Comparison of ENCODE assay signal across 22 mouse cellular contexts in genomic region chr9:116786136-116787046, GRCm38 (mm10).
DNase-seq lines count a peak whose midpoint lies in the region; ATAC-seq and TF ChIP-seq lines count a peak whose summit lies in the region.
"Had no signal": no experiment of that assay in that cellular context is flagged by ENCODE, and none has a peak within 500 bp of the region (broad histone marks: within the 10 kb centered on the region; RNA-seq: fewer than 3 reads in every experiment).

No protein-coding gene starts in this region.

- peak; percentile 27 for DNase-seq in hindbrain, embryonic 10.5 days (ENCODE audit: low spot score)
- DNase-seq in hindbrain, postnatal 0 days (ENCODE audit: low spot score): no peak
- DNase-seq in embryonic facial prominence, embryonic 14.5 days (ENCODE audit: low spot score): peak; percentile 48
- DNase-seq in ovary, postnatal 36 days (ENCODE audit: low spot score): no peak
- DNase-seq in thymus, postnatal 36 days: no peak
- DNase-seq in liver: no peak
- DNase-seq: adrenal gland, postnatal 25 days; cerebellum, adult 8-10 months; gastrocnemius, postnatal 25 days; heart, adult 2 months; kidney, adult 18-20 months; layer of hippocampus, adult 9-11 months; liver, postnatal 0 days; right cerebral cortex, postnatal 14 days; thymus, adult 2 months had no signal

- H3K36me3 ChIP-seq in hindbrain, embryonic 10.5 days: no peaks in the 10 kb centered on the region
- no peaks in the 10 kb centered on the region for H3K36me3 ChIP-seq in hindbrain, postnatal 0 days (ENCODE audit: insufficient read depth, low read length)
- H3K36me3 ChIP-seq in embryonic facial prominence, embryonic 14.5 days (ENCODE audit: control insufficient read depth, insufficient read depth, low read length): 0 out of 2 replicates have a peak, but pooled peaks cover 6% of the 10 kb centered on the region
- peaks cover 3% of the 10 kb centered on the region; the same call in 1 of the 2 replicates for H3K36me3 ChIP-seq in limb, embryonic 12.5 days
- H3K36me3 ChIP-seq: forebrain, embryonic 15.5 days had no signal

- WGBS in hindbrain, embryonic 10.5 days: 74% methylated on average over 11 of the region's 11 CpGs
- WGBS in hindbrain, postnatal 0 days: 81% methylated on average over 11 of the region's 11 CpGs
- WGBS in embryonic facial prominence, embryonic 14.5 days: 37% methylated on average over 11 of the region's 11 CpGs
- 31% methylated on average over 11 of the region's 11 CpGs for WGBS in limb, embryonic 12.5 days

- H3K4me1 ChIP-seq in hindbrain, embryonic 10.5 days (replicated peaks): no peaks in the 10 kb centered on the region
- no peaks in the 10 kb centered on the region for H3K4me1 ChIP-seq in hindbrain, postnatal 0 days (ENCODE audit: insufficient read depth, low read length)
- peaks cover 6% of the 10 kb centered on the region; the same call in 1 of the 2 replicates for H3K4me1 ChIP-seq in embryonic facial prominence, embryonic 14.5 days (ENCODE audit: control insufficient read depth, insufficient read depth, low read length)
- peaks cover 36% of the 10 kb centered on the region for H3K4me1 ChIP-seq in limb, embryonic 12.5 days (replicated peaks)
- H3K4me1 ChIP-seq: forebrain, embryonic 15.5 days; hindbrain, embryonic 13.5 days had no signal

- no peak overlapping the region for H3K9ac ChIP-seq in hindbrain, postnatal 0 days (replicated peaks; ENCODE audit: low read length)
- H3K9ac ChIP-seq in embryonic facial prominence, embryonic 14.5 days (ENCODE audit: low read depth, low read length): no peak overlapping the region
- no peak overlapping the region for H3K9ac ChIP-seq in limb, embryonic 12.5 days (replicated peaks)
- H3K9ac ChIP-seq: forebrain, embryonic 15.5 days; hindbrain, embryonic 13.5 days; liver, postnatal 0 days had no signal

- H3K27ac ChIP-seq in hindbrain, embryonic 10.5 days: no peak overlapping the region
- no peak overlapping the region for H3K27ac ChIP-seq in hindbrain, postnatal 0 days
- H3K27ac ChIP-seq in embryonic facial prominence, embryonic 14.5 days (replicated peaks; ENCODE audit: low read depth, low read length): peak overlapping the region; percentile 66
- H3K27ac ChIP-seq in limb, embryonic 12.5 days: peak overlapping the region; percentile 80
- H3K27ac ChIP-seq: forebrain, embryonic 15.5 days; heart, adult 2 months; hindbrain, embryonic 13.5 days; stomach, postnatal 0 days had no signal

- no peaks in the 10 kb centered on the region for H3K27me3 ChIP-seq in hindbrain, embryonic 10.5 days (ENCODE audit: insufficient read depth, poor library complexity, severe bottlenecking)
- H3K27me3 ChIP-seq in hindbrain, postnatal 0 days (ENCODE audit: insufficient read depth, low read length): no peaks in the 10 kb centered on the region
- no peaks in the 10 kb centered on the region for H3K27me3 ChIP-seq in embryonic facial prominence, embryonic 14.5 days (replicated peaks; ENCODE audit: control insufficient read depth, insufficient read depth, low read length)
- no peaks in the 10 kb centered on the region for H3K27me3 ChIP-seq in limb, embryonic 12.5 days
- H3K27me3 ChIP-seq: hindbrain, embryonic 13.5 days had no signal

- ATAC-seq in hindbrain, postnatal 0 days: no peak
- no peak for ATAC-seq in embryonic facial prominence, embryonic 14.5 days (ENCODE audit: low read depth)
- ATAC-seq in limb, embryonic 12.5 days (ENCODE audit: insufficient number of reproducible peaks, insufficient read depth, low FRiP score, low TSS enrichment, low read depth): peak; percentile 59; the same call in 1 of the 2 replicates
- ATAC-seq: forebrain, embryonic 15.5 days; inflammation-experienced regulatory T-cells, adult 6 months; liver, postnatal 0 days; lung, postnatal 0 days had no signal

- no peak overlapping the region for H3K4me3 ChIP-seq in hindbrain, embryonic 10.5 days
- no peak overlapping the region for H3K4me3 ChIP-seq in hindbrain, postnatal 0 days (ENCODE audit: low read length)
- H3K4me3 ChIP-seq in embryonic facial prominence, embryonic 14.5 days (ENCODE audit: low read depth, low read length): no peak overlapping the region
- H3K4me3 ChIP-seq in limb, embryonic 12.5 days (replicated peaks): no peak overlapping the region
- H3K4me3 ChIP-seq: forebrain, embryonic 15.5 days; heart, adult 2 months; hindbrain, embryonic 13.5 days had no signal

- H3K9me3 ChIP-seq in hindbrain, embryonic 10.5 days: peaks cover 3% of the 10 kb centered on the region; the same call in 1 of the 2 replicates
- H3K9me3 ChIP-seq in hindbrain, postnatal 0 days (ENCODE audit: low read length): 0 out of 2 replicates have a peak, but pooled peaks cover 2% of the 10 kb centered on the region
- no peaks in the 10 kb centered on the region for H3K9me3 ChIP-seq in embryonic facial prominence, embryonic 14.5 days (ENCODE audit: control insufficient read depth, low read length)
- 0 out of 2 replicates have a peak, but pooled peaks cover 5% of the 10 kb centered on the region for H3K9me3 ChIP-seq in limb, embryonic 12.5 days
- H3K9me3 ChIP-seq: forebrain, embryonic 15.5 days; hindbrain, embryonic 13.5 days had no signal

- no peak overlapping the region for H3K4me2 ChIP-seq in hindbrain, postnatal 0 days (ENCODE audit: low read depth, low read length)
- no peak overlapping the region for H3K4me2 ChIP-seq in embryonic facial prominence, embryonic 14.5 days (ENCODE audit: low read depth, low read length)
- H3K4me2 ChIP-seq in limb, embryonic 12.5 days: no peak overlapping the region
- H3K4me2 ChIP-seq: forebrain, embryonic 15.5 days; hindbrain, embryonic 13.5 days; midbrain, embryonic 11.5 days had no signal

- no peak for TF ChIP-seq CTCF in hindbrain, postnatal 0 days (IDR thresholded peaks at IDR 0.05; ENCODE audit: low read depth)

Comparison
In these comparisons a context has a peak if more than half of its experiments do, and no peak if none do; other contexts are left out.
1. DNase-seq: peak in hindbrain, embryonic 10.5 days (single experiment) and embryonic facial prominence, embryonic 14.5 days (single experiment); none in hindbrain, postnatal 0 days (single experiment), ovary, postnatal 36 days (single experiment), thymus, postnatal 36 days (0 of 2) and liver (single experiment).
2. H3K27ac ChIP-seq: peak in embryonic facial prominence, embryonic 14.5 days (single experiment) and limb, embryonic 12.5 days (single experiment); none in hindbrain, embryonic 10.5 days (single experiment) and hindbrain, postnatal 0 days (single experiment).